Comparison of ENCODE assay signal across 8 mouse cellular contexts in genomic region chr6:72096669-72097068, GRCm38 (mm10). TPM values are rescaled to one million over a fixed set of nuclear protein-coding genes. Genes with fewer than 3 reads are reported as not detected.
DNase-seq lines count a peak whose midpoint lies in the region; ATAC-seq and TF ChIP-seq lines count a peak whose summit lies in the region.

No protein-coding gene starts in this region.

- peaks cover 36% of the 10 kb centered on the region for H3K4me1 ChIP-seq in kidney, embryonic 14.5 days (ENCODE audit: control insufficient read depth, insufficient read depth, low read length)
- H3K4me1 ChIP-seq in bone marrow, adult 2 months (ENCODE audit: control insufficient read depth, insufficient read depth, low read length): peaks cover 1% of the 10 kb centered on the region; the same call in 1 of the 2 replicates
- peaks cover 37% of the 10 kb centered on the region for H3K4me1 ChIP-seq in hindbrain, embryonic 13.5 days (replicated peaks)
- H3K4me1 ChIP-seq in midbrain, embryonic 13.5 days (replicated peaks): peaks cover 38% of the 10 kb centered on the region

- 53% methylated on average over 8 of the region's 8 CpGs for WGBS in kidney, embryonic 14.5 days
- 33% methylated on average over 8 of the region's 8 CpGs for WGBS in bone marrow, adult 2 months
- 60% methylated on average over 8 of the region's 8 CpGs for WGBS in hindbrain, embryonic 13.5 days
- 63% methylated on average over 8 of the region's 8 CpGs for whole genome bisulfite sequencing in midbrain, embryonic 13.5 days

- H3K4me3 ChIP-seq in kidney, embryonic 14.5 days (ENCODE audit: low read length): peak overlapping the region; percentile 64
- H3K4me3 ChIP-seq in bone marrow, adult 2 months (replicated peaks; ENCODE audit: control insufficient read depth, low read depth, low read length): peak overlapping the region; percentile 61
- H3K4me3 ChIP-seq in hindbrain, embryonic 13.5 days: peak overlapping the region; percentile 66
- H3K4me3 ChIP-seq in midbrain, embryonic 13.5 days (replicated peaks): peak overlapping the region; percentile 87

- peak overlapping the region; percentile 48; the same call in 1 of the 2 replicates for H3K27ac ChIP-seq in kidney, embryonic 14.5 days (ENCODE audit: low read depth, low read length)
- peak overlapping the region; percentile 59; the same call in 1 of the 2 replicates for H3K27ac ChIP-seq in bone marrow, adult 2 months (ENCODE audit: control insufficient read depth, insufficient read depth, low read depth, low read length, poor library complexity)
- no peak overlapping the region for H3K27ac ChIP-seq in hindbrain, embryonic 13.5 days
- H3K27ac ChIP-seq in midbrain, embryonic 13.5 days: no peak overlapping the region

- TF ChIP-seq CTCF in bone marrow, adult 2 months (IDR thresholded peaks at IDR 0.05; ENCODE audit: control insufficient read depth, insufficient read depth, low read length): no peak

- no peaks in the 10 kb centered on the region for H3K27me3 ChIP-seq in kidney, embryonic 14.5 days (ENCODE audit: control insufficient read depth, insufficient read depth, low read length)
- H3K27me3 ChIP-seq in hindbrain, embryonic 13.5 days: no peaks in the 10 kb centered on the region
- H3K27me3 ChIP-seq in midbrain, embryonic 13.5 days: no peaks in the 10 kb centered on the region

- no peaks in the 10 kb centered on the region for H3K9me3 ChIP-seq in kidney, embryonic 14.5 days (ENCODE audit: control insufficient read depth, low read length)
- H3K9me3 ChIP-seq in hindbrain, embryonic 13.5 days: no peaks in the 10 kb centered on the region
- no peaks in the 10 kb centered on the region for H3K9me3 ChIP-seq in midbrain, embryonic 13.5 days

- peak overlapping the region; percentile 60; the same call in 1 of the 2 replicates for H3K9ac ChIP-seq in kidney, embryonic 14.5 days (ENCODE audit: low read depth, low read length)
- H3K9ac ChIP-seq in hindbrain, embryonic 13.5 days: peak overlapping the region; percentile 90; the same call in 1 of the 2 replicates
- 0 out of 2 replicates have a peak overlapping the region, but pooled peaks have one; percentile 92 for H3K9ac ChIP-seq in midbrain, embryonic 13.5 days (replicated peaks)

- no peak for TF ChIP-seq POLR2A in bone marrow, adult 2 months (IDR thresholded peaks at IDR 0.05; ENCODE audit: borderline replicate concordance, control insufficient read depth, low read depth, low read length)

- no peak for DNase-seq in kidney, postnatal 25 days
- DNase-seq in layer of hippocampus, postnatal 10 days (ENCODE audit: low spot score in 2 of 2): no peak
- DNase-seq in spleen, postnatal 14 days (ENCODE audit: low spot score in 2 of 2): no peak
- no peak for DNase-seq in retina, embryonic 14.5 days (ENCODE audit: low spot score)

- ATAC-seq in kidney, embryonic 14.5 days (ENCODE audit: low FRiP score, low TSS enrichment): no peak
- ATAC-seq in hindbrain, embryonic 13.5 days (ENCODE audit: low FRiP score): 0 out of 2 replicates have a peak, but pooled peaks have one; percentile 1
- peak; percentile 1; the same call in 1 of the 2 replicates for ATAC-seq in midbrain, embryonic 13.5 days

- peak overlapping the region; percentile 85 for H3K4me2 ChIP-seq in kidney, embryonic 14.5 days (replicated peaks; ENCODE audit: low read depth, low read length)
- H3K4me2 ChIP-seq in hindbrain, embryonic 13.5 days: peak overlapping the region; percentile 83
- peak overlapping the region; percentile 91 for H3K4me2 ChIP-seq in midbrain, embryonic 13.5 days (replicated peaks)

- no peaks in the 10 kb centered on the region for H3K36me3 ChIP-seq in kidney, embryonic 14.5 days (ENCODE audit: control insufficient read depth, insufficient read depth, low read length)
- no peaks in the 10 kb centered on the region for H3K36me3 ChIP-seq in hindbrain, embryonic 13.5 days
- no peaks in the 10 kb centered on the region for H3K36me3 ChIP-seq in midbrain, embryonic 13.5 days

RNA-seq across cellular contexts. Expression of gene St3gal5, which starts 0.7 kb away (rescaled TPM):
- 26.4 and 31.4 TPM in 2 replicates for polyA plus RNA-seq in kidney, embryonic 14.5 days (2014; fragmentation: Nextera tagmentation; extraction: Ambion mirVana)
- polyA plus RNA-seq in bone marrow, adult 2 months (2011; ENCODE audit: insufficient read depth, insufficient read length, low replicate concordance, missing spikeins): 165 and 203 TPM in 2 replicates
- polyA plus RNA-seq in hindbrain, embryonic 13.5 days (2015; fragmentation: Nextera tagmentation; extraction: Ambion mirVana): 52.9 and 53.9 TPM in 2 replicates
- polyA plus RNA-seq in midbrain, embryonic 13.5 days (2015; fragmentation: Nextera tagmentation; extraction: Ambion mirVana): 40.7 and 42.4 TPM in 2 replicates
- 10 to 100 TPM; 93.2 to 93.9 TPM for total RNA-seq in layer of hippocampus, postnatal 10 days (2021)

Comparison
In these comparisons a context has a peak if more than half of its experiments do, and no peak if none do; other contexts are left out.
1. H3K27ac ChIP-seq: peak in kidney, embryonic 14.5 days (single experiment) and bone marrow, adult 2 months (single experiment); none in hindbrain, embryonic 13.5 days (single experiment) and midbrain, embryonic 13.5 days (single experiment).
2. Peak in every context shown above with its lines, with median percentiles within 50 percentile points of each other: H3K4me2 ChIP-seq, H3K4me3 ChIP-seq and H3K9ac ChIP-seq.